Mouse (Mus musculus) embryonic stem cell, embryonic (primary cell): ENCODE data around the gene Dach1.

ENCODE experiments used
- CTCF ChIA-PET, 4 experiments: fragments of 300-600 bp in 2 of 4; fragments of 350-600 bp in 2 of 4; sonication (Branson Sonifier 250); formaldehyde crosslinking; loops; one replicate each; lab custom pipeline; 2022; ENCODE audit warnings: inconsistent platforms in 2 of 4; lab: Charles Lee
- POLR2A ChIA-PET, 4 experiments: fragments of 300-600 bp in 2 of 4; fragments of 350-600 bp in 2 of 4; sonication (Branson Sonifier 250); formaldehyde crosslinking; loops; one replicate each; lab custom pipeline; 2022; ENCODE audit warnings: antibody characterized with exemption in 4 of 4, inconsistent platforms in 1 of 4; lab: Charles Lee

The Dach1 gene

DNA sequence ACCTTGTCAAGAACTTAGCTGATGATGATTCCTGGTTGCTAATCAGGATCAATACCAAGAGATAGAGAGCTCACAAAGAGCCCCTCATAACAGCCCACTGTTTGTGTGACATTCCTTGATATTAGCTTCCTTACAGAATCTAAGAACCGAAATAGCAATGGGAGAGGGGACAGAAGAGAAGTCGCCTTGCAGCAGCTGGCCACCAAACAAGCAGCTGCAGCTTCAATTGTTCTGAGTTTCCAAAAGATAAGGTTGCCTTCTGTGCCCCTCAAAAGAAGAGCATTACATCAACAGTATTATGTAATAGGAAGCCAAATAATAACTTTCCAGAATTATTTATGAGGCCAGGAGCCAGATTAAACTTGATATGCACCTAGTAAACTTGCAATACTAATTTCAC is 120.2 kb downstream of the Dach1 start:
- ChIA-PET POLR2A (interaction anchor here in 1 of 4 experiments (0.6 kb wide), 1 partner anchor 464 kb away, joined by 3 read pairs; no protein-coding TSS in a partner anchor), CTCF (no interaction called here)

DNA sequence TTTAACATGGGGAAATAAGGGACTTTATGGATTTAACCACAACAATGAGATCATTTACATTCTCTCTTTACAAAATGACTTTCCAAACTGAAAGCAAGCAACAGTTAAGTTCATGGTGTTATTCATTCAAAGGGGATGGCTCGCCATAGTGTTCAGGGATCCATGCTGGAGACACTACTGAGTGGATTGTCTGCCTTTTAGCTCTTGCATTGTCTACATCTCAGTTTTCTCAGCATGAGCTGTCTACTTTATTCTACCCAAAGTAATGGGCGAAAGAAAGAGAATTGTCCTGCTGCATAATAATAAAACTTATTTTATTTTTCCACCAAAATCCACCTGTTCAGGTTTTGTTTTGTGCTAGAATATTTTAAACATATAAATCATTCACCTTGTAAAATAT is 121.2 kb downstream of the Dach1 start:
- CTCF ChIA-PET: no interaction called here
- POLR2A ChIA-PET: no interaction called here

DNA sequence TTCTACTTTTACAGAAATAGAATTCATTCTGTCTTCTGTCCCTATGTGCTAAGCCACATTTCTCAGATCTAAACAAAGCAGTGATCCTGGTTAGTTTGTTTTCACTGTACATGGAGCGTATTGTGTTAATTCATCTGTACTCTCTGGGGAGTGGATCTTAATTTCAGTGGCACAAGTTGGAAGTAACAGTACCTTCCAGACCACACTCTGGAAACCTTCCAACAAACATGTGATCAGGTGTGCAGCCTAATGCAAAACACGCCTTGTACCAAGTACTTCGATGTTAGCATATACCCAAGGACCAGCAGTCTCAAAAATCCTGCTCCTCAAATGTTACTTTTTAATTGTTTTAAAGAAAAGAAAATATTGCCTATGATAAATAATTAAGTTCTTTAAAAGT is 121.9 kb downstream of the Dach1 start:
- POLR2A ChIA-PET: no interaction called here
- CTCF ChIA-PET: no interaction called here

DNA sequence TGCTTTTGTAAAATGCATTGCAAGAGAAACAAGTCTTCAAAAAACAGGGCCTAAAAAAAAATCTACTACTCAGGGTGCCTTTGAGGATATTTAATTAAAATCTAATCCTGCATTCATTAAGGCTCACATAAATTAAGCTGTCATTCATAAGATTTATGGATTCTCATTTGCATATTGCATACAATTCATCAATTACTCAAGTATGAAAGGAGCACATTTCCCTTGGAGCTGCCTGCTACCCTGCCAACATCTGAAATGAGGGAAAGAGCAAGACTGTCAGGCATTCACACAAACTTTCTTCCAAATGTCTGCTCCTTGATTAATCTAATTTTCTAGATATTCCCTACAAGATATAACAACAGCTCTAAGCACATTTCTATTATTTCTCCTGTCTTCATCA is 122.6 kb downstream of the Dach1 start:
- ChIA-PET CTCF (no interaction called here), POLR2A (no interaction called here)

DNA sequence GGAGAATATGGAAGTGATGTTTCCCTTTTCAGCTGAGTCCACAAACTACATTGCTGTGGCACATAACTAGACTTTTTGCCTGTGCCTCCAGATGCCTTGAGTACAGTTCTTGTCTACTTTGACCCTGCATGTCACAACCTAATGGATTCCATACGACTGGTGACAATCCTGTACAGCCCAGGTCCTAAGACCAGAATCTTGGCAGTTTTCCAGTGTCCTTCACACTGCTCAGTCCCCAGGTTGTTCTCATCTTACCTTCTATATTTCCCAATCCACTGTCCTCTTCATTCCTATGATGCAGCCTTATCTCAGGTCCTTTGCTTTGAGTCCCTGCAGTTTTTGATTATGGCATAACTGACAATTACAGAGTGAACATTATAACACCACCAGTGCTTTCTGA is 131.0 kb downstream of the Dach1 start:
- POLR2A ChIA-PET: no interaction called here
- CTCF ChIA-PET: no interaction called here

DNA sequence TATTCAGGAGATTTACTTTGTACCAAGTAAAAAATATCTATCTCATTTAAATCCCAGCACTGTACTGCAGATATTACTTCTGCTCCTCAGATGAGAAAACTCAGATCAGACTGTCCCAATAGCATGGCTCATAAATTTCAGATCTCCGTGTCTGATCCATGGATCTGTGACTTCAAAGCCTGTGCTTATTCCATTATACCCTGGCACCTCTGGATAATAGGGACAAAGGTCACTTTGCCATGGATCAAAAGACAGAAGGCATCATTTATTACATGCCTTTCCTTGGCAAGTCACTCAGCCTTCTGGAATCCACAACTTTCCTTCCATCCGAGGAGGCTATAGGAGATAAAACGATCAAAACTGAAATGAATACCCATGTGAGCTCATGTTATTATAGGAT is 132.4 kb downstream of the Dach1 start:
- CTCF ChIA-PET: interaction anchor here in 1 of 4 experiments (0.6 kb wide), 1 partner anchor 909 kb away, joined by 3 read pairs; no protein-coding TSS in a partner anchor

DNA sequence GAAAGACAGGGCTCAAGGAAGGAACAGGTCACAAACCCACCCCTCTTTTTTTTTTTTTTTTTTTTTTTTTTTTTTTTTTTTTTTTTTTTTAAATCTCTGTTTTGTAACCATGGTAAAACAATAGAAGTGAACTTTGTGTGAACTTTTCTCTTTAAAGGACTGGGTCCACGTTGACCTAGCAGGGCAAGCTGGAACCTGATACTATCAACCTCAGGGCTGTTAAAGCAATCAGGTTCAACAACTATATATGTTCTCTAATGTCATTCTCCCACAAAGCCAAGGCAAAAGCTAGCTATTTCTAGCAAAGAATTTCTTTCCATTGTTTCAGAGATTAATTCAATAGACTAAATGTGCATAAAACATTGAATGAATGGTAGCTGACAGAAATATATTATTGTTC is 134.3 kb downstream of the Dach1 start:
- CTCF ChIA-PET: no interaction called here
- POLR2A ChIA-PET: no interaction called here

More for the DNA sequence above, 132.4 kb downstream of the Dach1 start:
- POLR2A ChIA-PET: no interaction called here

DNA sequence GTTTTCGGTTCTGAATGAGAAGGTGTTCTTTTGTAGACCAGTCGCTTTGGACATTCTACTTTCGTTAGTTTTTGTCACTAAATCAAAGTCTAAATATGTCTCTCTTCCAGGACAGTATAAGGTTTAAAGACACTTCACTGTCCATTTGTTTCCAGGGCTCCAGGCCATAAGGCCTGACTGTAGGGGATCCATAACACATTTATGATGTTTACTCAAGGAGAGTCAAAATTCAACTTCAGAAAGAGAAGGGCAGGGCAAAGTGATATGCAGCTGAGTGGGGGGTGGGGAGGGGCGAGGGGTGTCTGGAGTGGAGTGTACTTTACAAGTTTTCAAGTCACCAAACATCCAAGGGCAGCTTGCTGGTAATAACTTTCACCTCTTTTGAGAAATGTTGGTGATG is 146.0 kb downstream of the Dach1 start:
- ChIA-PET POLR2A (no interaction called here), CTCF (no interaction called here)

DNA sequence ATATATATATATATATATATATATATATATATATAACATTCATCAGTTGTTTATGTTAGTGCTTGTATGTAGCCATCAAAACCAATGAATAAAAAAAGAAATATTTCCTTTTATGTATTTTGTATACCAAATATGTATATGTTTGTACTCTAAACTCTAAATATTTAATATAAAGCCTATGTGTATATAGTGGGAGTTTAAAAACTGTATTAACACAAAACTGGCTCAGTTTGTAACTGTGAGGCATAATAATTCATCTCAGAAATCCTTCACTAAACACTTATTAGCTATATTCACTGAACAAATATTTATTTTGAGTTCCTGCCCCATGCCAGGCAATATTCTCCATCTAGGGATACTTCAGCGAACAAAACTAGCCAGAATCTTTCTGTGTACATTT is 155.5 kb downstream of the Dach1 start:
- CTCF ChIA-PET: no interaction called here
- POLR2A ChIA-PET: no interaction called here

DNA sequence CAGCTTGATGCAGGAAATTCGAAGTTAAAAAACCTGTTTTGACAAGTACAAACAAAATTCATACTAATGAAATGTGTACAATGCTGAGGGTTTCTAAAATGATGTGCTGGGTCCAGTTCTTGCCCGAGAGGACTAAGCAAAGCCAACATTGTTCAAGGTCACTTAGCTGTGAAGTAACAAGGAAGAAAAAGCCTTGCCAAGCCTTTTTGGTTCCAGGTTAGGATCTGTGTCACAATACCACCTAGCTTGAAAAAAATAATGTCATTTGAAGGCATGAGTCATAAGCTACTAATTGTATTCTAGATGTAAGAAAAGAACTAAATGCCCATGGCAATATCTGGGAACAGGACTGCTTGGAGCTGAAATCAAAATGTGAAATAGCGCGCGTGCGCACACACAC is 161.1 kb downstream of the Dach1 start:
- CTCF ChIA-PET: no interaction called here
- POLR2A ChIA-PET: no interaction called here

DNA sequence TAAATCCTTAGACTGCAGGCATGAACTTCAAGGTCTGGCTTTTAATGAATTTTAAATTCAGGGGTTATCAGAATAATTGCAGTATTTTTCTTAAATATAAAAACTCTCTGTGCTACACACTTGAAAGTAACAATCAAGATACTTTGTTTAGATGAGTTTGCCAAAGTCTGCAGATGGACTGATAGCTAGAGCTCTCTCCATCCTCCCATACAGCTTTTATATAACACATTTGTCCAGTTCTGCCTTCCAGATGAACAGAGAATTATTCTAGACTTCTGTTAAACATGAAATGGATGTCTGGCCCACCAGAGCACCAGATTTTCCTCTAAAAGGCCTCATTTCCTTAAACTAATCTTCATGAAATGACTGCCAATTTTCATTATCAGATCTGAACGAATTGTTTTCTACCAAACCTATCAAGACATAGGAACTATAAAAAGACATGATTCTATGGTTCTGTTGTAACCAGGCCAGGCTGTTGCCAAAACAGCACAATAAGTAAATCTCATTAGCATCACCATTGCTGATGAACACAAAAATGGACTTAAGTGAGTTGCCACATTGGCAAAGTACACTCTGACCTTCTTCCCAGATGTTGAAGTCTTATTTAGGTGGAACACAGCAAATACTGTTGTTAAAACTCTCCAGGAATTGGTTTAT is 167.4 kb downstream of the Dach1 start:
- ChIA-PET POLR2A (no interaction called here), CTCF (no interaction called here)

DNA sequence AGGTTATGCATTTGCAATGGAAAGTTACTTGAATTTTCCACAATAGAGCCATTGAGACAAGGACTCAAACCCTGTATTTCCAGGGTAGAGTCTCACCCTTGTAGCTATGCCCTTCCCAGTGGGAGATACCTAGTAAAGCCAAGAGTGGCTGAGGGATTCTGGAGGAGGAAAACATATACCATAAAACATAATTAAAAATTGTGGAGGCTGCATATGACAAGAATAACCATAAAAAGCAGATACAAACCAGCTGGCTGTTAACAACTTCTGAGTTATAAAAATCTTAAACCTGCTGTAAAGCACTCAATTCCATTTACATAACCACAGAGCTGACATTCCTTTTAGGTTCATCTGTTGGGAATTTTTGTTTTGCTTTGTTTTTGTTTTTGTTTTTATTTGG is 171.0 kb downstream of the Dach1 start:
- CTCF ChIA-PET: no interaction called here
- POLR2A ChIA-PET: no interaction called here

DNA sequence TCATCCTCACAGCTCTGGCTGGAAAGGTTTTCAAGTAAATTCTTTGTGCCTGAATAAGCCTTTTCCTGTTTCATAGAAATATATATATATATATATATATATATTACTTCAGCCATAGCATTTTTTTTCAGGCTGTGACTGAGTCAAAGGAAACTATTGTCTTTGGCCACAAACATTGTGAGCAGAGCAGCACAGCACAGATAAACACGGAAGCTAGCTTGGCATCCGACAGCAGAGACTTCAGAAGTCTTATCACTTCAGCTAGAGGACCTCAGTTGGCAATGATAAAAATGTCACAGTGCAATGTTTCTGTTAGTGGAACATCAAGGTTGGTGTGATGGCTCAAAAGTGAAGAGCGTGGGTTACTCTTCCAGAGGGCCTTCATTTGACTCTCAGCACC is 186.3 kb downstream of the Dach1 start:
- POLR2A ChIA-PET: no interaction called here
- CTCF ChIA-PET: no interaction called here

DNA sequence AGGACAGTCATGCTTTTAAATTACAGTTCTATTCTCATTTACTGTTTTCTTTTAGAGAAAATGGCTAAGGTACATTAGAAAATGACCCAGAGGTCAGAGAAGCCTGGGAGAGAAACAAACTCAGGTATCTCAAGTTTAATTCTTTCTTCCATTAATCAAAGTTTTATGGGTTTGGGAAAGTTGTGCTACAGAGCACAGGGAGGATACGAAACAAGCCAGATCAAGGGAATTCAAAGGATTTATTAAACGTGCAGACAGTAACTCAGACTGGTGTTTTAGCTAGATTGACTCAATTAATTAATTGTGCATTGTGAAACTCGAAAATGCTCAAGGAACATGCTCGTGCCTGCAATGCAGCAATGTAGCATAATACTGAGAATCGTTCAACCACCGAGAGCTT is 186.9 kb downstream of the Dach1 start:
- CTCF ChIA-PET: no interaction called here
- POLR2A ChIA-PET: no interaction called here

DNA sequence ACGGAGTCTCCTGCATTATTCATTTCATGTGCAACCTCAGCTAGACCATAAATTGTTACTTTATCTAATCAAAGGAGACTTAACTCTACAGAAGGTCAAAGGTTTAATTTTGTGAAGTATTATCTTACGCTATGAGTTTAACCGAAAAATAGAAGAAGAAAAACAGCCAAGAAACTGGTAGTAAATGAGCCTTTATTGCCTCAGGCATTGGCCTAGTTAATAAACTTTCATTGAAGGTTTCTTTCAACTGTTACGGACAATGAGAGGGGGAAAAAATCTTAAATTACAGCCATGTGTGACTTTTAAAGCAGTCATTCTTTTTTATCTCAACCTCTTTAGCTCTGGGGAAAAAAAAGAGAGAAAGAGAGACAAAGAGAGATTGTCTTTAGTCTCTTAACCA is 188.7 kb downstream of the Dach1 start:
- ChIA-PET CTCF (no interaction called here), POLR2A (no interaction called here)

DNA sequence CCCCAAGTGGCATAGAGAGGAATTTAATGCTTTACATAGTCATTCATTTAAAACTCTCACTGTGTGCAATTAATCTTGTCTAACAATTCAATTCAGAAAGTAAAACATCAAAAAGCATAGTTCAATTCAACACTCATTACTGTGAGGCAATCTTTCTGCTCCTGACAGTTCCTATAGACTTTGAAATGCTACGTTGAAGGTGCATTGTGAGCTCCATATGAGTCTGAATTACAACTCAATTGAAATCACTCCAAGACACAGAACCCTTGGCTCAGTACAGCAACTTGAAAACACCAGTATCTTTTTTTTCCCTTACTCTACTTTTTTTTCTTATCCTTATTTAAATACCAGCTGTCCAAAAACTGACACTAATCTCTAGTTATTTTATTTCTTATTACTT is 193.5 kb downstream of the Dach1 start:
- CTCF ChIA-PET: no interaction called here
- POLR2A ChIA-PET: interaction anchor here in 1 of 4 experiments (0.6 kb wide), 1 partner anchor 743 kb away, joined by 5 read pairs; no protein-coding TSS in a partner anchor

DNA sequence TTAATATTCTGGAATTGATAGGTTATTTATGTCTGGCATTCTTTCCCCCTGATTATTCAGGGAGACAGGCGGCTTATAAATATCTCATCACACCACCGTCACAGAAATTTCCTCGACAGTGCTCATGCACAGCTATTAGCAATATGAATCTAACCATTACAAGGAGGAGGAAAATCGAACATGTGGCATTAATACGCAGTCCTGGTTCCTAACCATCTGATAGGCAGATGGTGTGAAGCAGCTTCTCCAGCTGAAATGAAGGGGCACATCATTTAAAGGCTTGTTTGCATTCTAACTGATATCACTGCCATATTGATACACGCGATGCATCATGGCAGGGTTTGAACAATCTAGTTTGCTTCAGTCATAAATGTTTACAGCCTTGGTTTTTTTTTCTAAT is 194.1 kb downstream of the Dach1 start:
- ChIA-PET CTCF (no interaction called here), POLR2A (no interaction called here)

DNA sequence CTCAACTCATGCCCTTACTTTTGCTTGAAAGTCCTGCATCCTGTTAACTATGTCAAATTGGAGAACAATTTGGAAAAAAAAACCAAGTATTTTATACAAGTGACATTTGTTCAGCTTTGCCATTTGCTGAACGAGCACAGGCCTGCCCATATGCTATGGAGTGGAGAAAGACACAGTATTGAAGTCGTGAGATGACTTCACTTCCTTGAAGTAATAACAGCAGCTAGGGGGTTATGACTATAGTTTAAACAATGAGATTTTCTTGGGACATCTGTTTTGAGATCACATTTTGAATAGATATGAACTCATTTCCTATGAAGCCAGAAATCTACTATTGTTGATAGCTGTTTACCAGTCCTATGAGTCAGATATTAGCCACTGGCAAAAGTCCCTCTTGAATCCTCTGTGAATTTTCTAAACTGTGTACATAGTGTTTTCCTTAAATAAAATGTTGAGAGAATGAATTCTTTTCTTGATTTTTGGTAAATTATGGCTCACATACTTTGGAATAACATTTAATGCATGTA is 205.0 kb downstream of the Dach1 start:
- CTCF ChIA-PET: no interaction called here

DNA sequence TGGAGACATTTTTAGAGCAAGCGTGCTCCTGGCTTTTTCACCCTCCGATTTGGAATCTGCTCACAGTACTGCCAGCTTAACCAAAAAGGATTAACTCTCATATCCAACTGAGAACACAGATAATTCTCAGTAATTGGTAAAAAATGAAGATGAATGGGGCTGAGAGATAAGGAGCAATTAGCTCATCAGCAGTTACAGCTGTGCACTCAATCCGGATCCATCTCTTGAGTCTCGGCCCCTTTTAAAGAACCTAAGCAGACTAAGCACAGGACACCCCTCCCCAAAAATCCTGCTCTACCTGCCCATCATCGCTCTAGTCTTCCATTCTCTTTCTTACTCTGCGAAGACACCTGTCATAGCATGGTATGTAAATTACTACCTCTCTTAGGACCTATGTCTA is 205.9 kb downstream of the Dach1 start:
- CTCF ChIA-PET: interaction anchor here in 1 of 4 experiments (0.6 kb wide), 1 partner anchor 413 kb away, joined by 5 read pairs; no protein-coding TSS in a partner anchor
- POLR2A ChIA-PET: no interaction called here

More for the DNA sequence above, 205.0 kb downstream of the Dach1 start:
- POLR2A ChIA-PET: no interaction called here

DNA sequence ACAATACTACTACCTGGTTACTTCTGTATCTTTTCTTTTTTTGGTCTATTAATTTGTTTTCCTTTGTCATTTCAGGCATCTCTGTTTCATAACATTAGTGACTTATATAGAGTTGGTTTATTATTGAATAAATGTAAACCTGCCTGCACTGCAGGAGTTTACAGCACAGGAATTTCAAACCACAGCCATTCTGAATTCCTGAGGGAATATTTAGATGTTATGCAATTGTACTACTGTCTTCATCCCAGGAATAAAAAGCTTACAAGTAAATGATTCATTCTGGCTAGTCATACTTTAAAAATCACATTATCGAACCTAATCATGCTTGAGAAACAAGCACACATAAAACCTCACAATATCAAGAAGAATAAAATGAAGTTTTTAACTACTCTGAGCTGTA is 213.2 kb downstream of the Dach1 start:
- ChIA-PET CTCF (no interaction called here), POLR2A (no interaction called here)

DNA sequence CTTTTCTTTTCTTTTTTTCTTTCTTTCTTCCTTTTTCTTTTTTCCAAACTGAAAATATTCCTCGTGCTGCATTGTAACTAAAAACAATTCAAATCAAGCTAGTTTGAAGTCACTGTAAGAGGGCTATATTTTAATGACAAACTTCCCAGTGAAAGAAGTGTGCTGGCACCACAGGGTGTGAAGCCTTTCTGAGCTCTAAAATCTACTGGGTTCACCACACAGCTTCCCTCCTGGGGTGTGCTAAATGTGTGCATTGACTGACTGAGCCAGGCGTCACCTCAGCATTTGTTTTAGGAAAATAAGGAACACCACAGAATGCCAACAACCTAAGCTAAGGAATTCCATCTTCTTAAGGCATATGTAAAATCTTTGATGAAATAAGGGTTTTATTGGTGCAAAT is 224.1 kb downstream of the Dach1 start:
- ChIA-PET CTCF (no interaction called here), POLR2A (no interaction called here)
